Mouse (Mus musculus): ENCODE data around the gene Numb. TPM values are rescaled to one million over a fixed set of nuclear protein-coding genes. Genes with fewer than 3 reads are reported as not detected.
A peak's percentile ranks its signal among the peaks of the same experiment; 100 is the strongest.

The Numb gene
- 11.2 TPM for polyA plus RNA-seq (2012; fragmentation: generic; extraction: Trizol)
- long read RNA-seq, experiment 1, partial matches to known transcripts = 0 of 4 reads
- long read RNA-seq, experiment 1, other reads (novel, unspliced or antisense) = 3 of 4 reads
- long read RNA-seq, experiment 2, transcript Numb-204 (11 exons, 3,549 nt) = major isoform, 20 of 98 reads
- long read RNA-seq, experiment 2, partial matches to known transcripts = 5 of 98 reads
- long read RNA-seq, experiment 2, other reads (novel, unspliced or antisense) = 73 of 98 reads

DNA sequence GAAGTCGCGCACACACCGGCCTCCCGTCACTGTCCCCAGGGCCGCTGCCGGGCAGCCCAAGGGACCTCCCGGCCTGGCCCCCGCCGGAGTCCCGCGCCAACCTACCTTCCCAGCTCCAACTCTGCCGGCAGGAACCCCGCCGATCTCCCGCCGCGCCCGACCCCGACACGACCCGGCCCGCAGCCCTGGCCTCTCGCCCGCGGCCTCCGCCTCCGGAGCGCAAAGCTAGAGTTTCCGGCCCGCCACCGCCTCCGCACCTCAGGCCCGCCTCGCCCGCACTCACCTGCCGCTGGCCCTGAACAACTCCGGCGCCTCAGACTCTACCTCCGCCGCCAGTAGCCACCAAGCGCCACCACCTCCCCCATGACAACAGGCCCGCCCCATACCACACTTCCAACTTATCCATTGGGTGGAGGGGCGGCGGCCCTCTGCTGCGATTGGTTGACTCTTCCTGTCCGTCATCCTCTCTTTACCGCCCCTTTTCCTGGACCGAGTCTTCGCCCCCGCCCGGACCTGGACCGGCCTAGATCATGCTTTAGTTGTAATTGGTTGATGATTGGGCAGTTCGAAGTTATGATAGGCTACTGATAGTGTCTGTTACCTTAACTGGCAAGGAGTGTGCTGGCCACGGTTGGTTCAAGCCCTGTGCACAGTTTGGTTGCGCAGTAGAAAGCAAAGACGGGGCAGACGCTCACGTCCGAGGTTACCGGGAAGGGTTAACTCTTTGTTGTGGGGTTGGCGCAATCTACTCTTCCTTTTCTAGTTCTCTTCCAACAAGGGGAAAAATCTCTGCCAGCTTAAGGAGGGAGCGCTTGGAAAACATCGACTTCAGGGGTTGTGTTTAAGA lies at the start of gene Numb:
Gene Numb, minus strand, starts transcription at position 400 of the 847 bp plus-strand sequence.
- H3K79me2 ChIP-seq (ENCODE audit: control insufficient read depth, insufficient read depth) = peaks cover 35% of the 10 kb centered on the region
- H3K4me3 ChIP-seq (ENCODE audit: insufficient read depth, poor library complexity, severe bottlenecking) = peak within 1 kb of the TSS; percentile 89
- peaks cover 3% of the 10 kb centered on the region for H3K79me3 ChIP-seq (ENCODE audit: low read depth)
- H3K27me3 ChIP-seq (ENCODE audit: control insufficient read depth, insufficient read depth, insufficient read length) = no peaks in the 10 kb centered on the region
- peaks cover 6% of the 10 kb centered on the region for H3K36me3 ChIP-seq (ENCODE audit: control insufficient read depth, insufficient read depth)
- H3ac ChIP-seq (ENCODE audit: control insufficient read depth, insufficient read length, low read depth) = peak within 1 kb of the TSS; percentile 79
- TF ChIP-seq FOSL1 (IDR thresholded peaks at IDR 0.05; ENCODE audit: insufficient read depth, low read length, poor library complexity, severe bottlenecking) = no peak
- peak; percentile 33 for TF ChIP-seq CEBPB (IDR thresholded peaks at IDR 0.05; ENCODE audit: low read depth)
- peak; percentile 25 for TF ChIP-seq MAX (IDR thresholded peaks at IDR 0.05)
- no peak for TF ChIP-seq CTCF (IDR thresholded peaks at IDR 0.05; ENCODE audit: control insufficient read depth, insufficient read depth, insufficient read length)
- TF ChIP-seq MYOG (IDR thresholded peaks at IDR 0.05; ENCODE audit: control insufficient read depth, extremely low read depth, insufficient read length) = no peak
- TF ChIP-seq USF1 (IDR thresholded peaks at IDR 0.05; ENCODE audit: low read depth) = no peak
- no peak for TF ChIP-seq MYOD1 (IDR thresholded peaks at IDR 0.05; ENCODE audit: control insufficient read depth, insufficient read length, low read depth)

DNA sequence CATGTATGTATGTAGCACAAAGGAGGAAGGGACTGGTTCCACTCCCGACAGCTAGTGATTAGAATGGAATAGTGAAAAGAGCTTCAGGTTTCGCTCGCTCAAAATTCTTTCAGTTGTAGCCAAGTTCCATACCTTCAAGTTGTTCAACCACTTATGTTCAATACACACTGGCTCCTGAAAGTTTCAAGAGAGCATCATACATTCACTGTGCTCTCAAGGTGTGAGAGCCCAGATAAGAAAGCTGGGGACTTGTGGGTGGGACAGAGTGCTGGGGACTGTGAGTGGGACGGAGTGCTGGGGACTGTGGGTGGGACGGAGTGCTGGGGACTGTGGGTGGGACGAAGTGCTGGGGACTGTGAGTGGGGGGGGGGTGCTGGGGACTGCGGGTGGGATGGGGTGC lies 43.5 kb upstream of the Numb start:
- TF ChIP-seq MYOD1 (IDR thresholded peaks at IDR 0.05; ENCODE audit: control insufficient read depth, insufficient read length, low read depth) (no peak), MYOG (IDR thresholded peaks at IDR 0.05; ENCODE audit: control insufficient read depth, extremely low read depth, insufficient read length) (no peak), CTCF (IDR thresholded peaks at IDR 0.05; ENCODE audit: control insufficient read depth, insufficient read depth, insufficient read length) (no peak), MAX (IDR thresholded peaks at IDR 0.05) (no peak), FOSL1 (IDR thresholded peaks at IDR 0.05; ENCODE audit: insufficient read depth, low read length, poor library complexity, severe bottlenecking) (no peak), CEBPB (IDR thresholded peaks at IDR 0.05; ENCODE audit: low read depth) (no peak), USF1 (IDR thresholded peaks at IDR 0.05; ENCODE audit: low read depth) (no peak)
- H3ac ChIP-seq (ENCODE audit: control insufficient read depth, insufficient read length, low read depth) = no peak overlapping the region
- no peak overlapping the region for H3K4me3 ChIP-seq (ENCODE audit: insufficient read depth, poor library complexity, severe bottlenecking)
- no peaks in the 10 kb centered on the region for H3K79me2 ChIP-seq (ENCODE audit: control insufficient read depth, insufficient read depth)
- H3K36me3 ChIP-seq (ENCODE audit: control insufficient read depth, insufficient read depth) = no peaks in the 10 kb centered on the region
- H3K79me3 ChIP-seq (ENCODE audit: low read depth) = no peaks in the 10 kb centered on the region
- H3K27me3 ChIP-seq (ENCODE audit: control insufficient read depth, insufficient read depth, insufficient read length) = peaks cover 8% of the 10 kb centered on the region

DNA sequence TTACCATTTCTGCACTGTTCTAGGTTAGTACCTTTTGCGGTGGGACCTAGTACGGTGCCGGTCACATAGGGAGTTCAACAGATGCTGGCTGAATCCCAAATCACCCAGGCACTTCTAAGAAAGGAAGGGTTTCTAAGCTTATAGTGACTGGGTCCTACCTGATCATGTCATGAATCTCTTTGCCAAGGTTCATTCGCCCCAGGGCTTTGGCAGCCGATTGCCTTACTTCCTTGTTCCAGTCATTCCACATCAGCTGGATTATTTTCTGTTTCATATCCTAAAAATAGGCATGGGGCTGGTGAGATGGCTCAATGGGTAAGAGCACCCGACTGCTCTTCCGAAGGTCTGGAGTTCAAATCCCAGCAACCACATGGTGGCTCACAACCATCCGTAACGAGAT lies 36.5 kb upstream of the Numb start:
- Histone ChIP-seq H3K79me3 (ENCODE audit: low read depth) (peaks cover 5% of the 10 kb centered on the region), H3K4me3 (ENCODE audit: insufficient read depth, poor library complexity, severe bottlenecking) (no peak overlapping the region), H3ac (ENCODE audit: control insufficient read depth, insufficient read length, low read depth) (no peak overlapping the region), H3K79me2 (ENCODE audit: control insufficient read depth, insufficient read depth) (peaks cover 9% of the 10 kb centered on the region), H3K36me3 (ENCODE audit: control insufficient read depth, insufficient read depth) (peaks cover 9% of the 10 kb centered on the region), H3K27me3 (ENCODE audit: control insufficient read depth, insufficient read depth, insufficient read length) (no peaks in the 10 kb centered on the region)
- no peak for TF ChIP-seq MAX (IDR thresholded peaks at IDR 0.05)
- no peak for TF ChIP-seq MYOD1 (IDR thresholded peaks at IDR 0.05; ENCODE audit: control insufficient read depth, insufficient read length, low read depth)
- no peak for TF ChIP-seq CTCF (IDR thresholded peaks at IDR 0.05; ENCODE audit: control insufficient read depth, insufficient read depth, insufficient read length)
- no peak for TF ChIP-seq MYOG (IDR thresholded peaks at IDR 0.05; ENCODE audit: control insufficient read depth, extremely low read depth, insufficient read length)

DNA sequence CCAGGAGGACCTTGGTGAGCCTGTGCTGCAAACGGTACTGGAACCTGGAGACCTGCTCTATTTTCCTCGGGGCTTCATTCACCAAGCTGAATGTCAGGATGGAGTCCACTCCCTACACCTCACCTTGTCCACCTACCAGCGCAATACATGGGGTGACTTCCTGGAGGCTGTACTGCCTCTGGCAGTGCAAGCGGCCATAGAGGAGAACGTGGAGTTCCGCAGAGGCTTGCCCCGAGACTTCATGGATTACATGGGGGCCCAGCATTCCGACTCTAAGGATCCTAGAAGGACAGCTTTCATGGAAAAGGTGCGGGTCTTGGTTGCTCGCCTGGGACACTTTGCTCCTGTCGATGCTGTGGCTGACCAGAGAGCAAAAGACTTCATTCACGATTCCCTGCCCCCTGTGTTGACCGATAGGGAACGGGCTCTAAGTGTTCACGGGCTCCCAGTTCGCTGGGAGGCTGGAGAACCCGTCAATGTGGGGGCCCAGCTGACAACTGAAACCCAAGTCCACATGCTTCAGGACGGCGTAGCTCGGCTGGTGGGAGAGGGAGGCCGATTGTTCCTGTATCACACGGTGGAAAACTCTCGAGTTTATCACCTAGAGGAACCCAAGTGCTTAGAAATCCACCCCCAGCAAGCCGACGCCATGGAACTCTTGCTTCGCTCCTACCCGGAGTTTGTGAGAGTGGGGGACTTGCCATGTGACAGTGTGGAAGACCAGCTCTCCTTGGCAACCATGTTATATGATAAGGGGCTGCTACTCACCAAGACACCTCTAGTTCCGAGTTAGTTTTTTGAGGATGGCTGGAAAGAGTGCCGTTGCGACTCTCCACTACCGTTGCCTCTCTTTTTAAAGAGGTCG lies 30.2 kb upstream of the Numb start:
- Histone ChIP-seq H3K36me3 (ENCODE audit: control insufficient read depth, insufficient read depth) (peaks cover 27% of the 10 kb centered on the region), H3K4me3 (ENCODE audit: insufficient read depth, poor library complexity, severe bottlenecking) (peak overlapping the region; percentile 71), H3ac (ENCODE audit: control insufficient read depth, insufficient read length, low read depth) (no peak overlapping the region), H3K27me3 (ENCODE audit: control insufficient read depth, insufficient read depth, insufficient read length) (no peaks in the 10 kb centered on the region), H3K79me3 (ENCODE audit: low read depth) (peaks cover 27% of the 10 kb centered on the region), H3K79me2 (ENCODE audit: control insufficient read depth, insufficient read depth) (peaks cover 39% of the 10 kb centered on the region)
- TF ChIP-seq CTCF (IDR thresholded peaks at IDR 0.05; ENCODE audit: control insufficient read depth, insufficient read depth, insufficient read length) (no peak), USF1 (IDR thresholded peaks at IDR 0.05; ENCODE audit: low read depth) (no peak), MYOD1 (IDR thresholded peaks at IDR 0.05; ENCODE audit: control insufficient read depth, insufficient read length, low read depth) (no peak), MYOG (IDR thresholded peaks at IDR 0.05; ENCODE audit: control insufficient read depth, extremely low read depth, insufficient read length) (no peak), MAX (IDR thresholded peaks at IDR 0.05) (no peak), CEBPB (IDR thresholded peaks at IDR 0.05; ENCODE audit: low read depth) (no peak), FOSL1 (IDR thresholded peaks at IDR 0.05; ENCODE audit: insufficient read depth, low read length, poor library complexity, severe bottlenecking) (no peak)
